Mouse (Mus musculus) erythroblast, embryonic 14.5 days (primary cell): ENCODE results near the gene Mthfd1. TPM values are rescaled to one million over a fixed set of nuclear protein-coding genes. Genes with fewer than 3 reads are reported as not detected.

Source experiments
- H3K27me3 ChIP-seq: 2 replicates; pipeline ENCODE4 v1.6.1; 2012; ENCODE audit warnings: inconsistent platforms; ENCODE audit not compliant: control insufficient read depth
- H3K36me3 ChIP-seq: 2 replicates; pipeline ENCODE4 v1.6.1; 2012; ENCODE audit warnings: mild to moderate bottlenecking, inconsistent platforms; ENCODE audit not compliant: control insufficient read depth
- H3K4me1 ChIP-seq: 2 replicates; pipeline ENCODE4 v1.6.1; 2012; ENCODE audit warnings: inconsistent platforms; ENCODE audit not compliant: control insufficient read depth
- H3K4me3 ChIP-seq: replicated peaks from 2 replicates; pipeline ENCODE3; 2012; ENCODE audit warnings: moderate library complexity, mild to moderate bottlenecking, inconsistent platforms
- H3K9me3 ChIP-seq: 2 replicates; pipeline ENCODE4 v1.6.1; 2012; ENCODE audit warnings: low read length, inconsistent platforms, mixed read lengths; ENCODE audit not compliant: control insufficient read depth
- GATA1 ChIP-seq: IDR thresholded peaks from 2 replicates; pipeline ENCODE4 v1.6.1; 2012; ENCODE audit warnings: low read length, inconsistent platforms, mixed read lengths
- TAL1 ChIP-seq: IDR thresholded peaks from 3 replicates; pipeline ENCODE4 v1.6.1; 2012; ENCODE audit warnings: low read length, inconsistent platforms, mixed read lengths
- polyA plus RNA-seq: library from polyadenylated mRNA; stranded (reverse); fragments of >175 nt; gene quantifications from 2 replicates; pipeline ENCODE4 v1.2.3, GENCODE M21; 2012

The Mthfd1 gene
- polyA plus RNA-seq, 1 experiment, result 6.5 TPM

DNA sequence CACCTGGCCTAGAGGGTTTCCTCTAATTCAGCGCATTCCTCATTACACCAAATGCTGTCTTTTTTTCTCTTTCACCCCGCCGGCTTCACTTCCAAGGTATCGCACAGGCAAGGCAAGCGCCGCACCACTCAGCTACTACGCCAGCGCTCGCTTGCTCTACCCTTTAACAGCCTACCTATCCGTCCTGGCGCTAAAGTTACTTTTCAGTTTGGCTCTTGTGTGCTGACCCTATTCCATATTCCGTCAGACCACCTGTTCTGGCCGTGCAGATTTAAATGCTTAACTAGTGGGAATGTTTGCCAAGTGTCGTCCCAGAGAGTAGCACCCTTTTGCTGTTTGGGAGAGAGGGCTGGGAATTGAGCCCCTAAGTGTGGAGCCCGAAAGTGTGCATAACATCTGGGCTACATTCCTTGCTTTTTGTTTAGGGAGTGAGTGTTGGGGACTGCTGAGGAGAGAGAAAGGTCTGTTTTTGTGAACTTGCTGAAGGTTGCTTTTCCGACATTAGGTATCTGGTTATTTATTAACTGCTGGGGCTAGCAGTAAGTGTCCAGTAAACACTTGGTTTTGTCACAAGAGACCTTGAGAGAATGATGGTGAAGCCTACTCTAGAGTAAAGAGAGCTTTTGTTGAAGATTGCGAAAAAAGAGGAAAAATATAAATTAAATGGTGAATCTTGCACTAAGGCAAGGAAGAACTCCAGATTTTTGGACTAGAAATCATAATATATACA is 1.2 kb downstream of the Mthfd1 start:
- peaks cover 44% of the 10 kb centered on the region for H3K4me1 ChIP-seq
- TF ChIP-seq GATA1 (no peak), TAL1 (no peak)

DNA sequence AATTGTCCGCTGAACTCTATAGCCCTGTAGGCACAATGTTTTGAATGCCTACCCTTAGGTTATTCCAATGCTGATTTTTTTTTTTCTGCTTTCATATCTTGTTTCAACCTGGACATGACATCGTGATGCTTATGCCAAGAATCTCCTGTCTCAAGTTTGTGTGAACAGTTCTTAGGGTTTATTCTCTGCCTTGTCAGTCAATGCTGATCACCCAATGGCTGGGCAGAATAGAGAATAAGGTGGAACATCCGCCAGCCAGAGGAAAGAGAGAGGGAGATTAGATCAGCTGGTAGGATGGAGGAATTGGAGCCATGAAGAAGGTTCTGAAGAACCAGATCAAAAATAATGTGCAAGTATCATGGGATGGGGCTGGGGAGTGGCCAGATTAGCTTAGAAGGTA is 5.6 kb downstream of the Mthfd1 start:
- Histone ChIP-seq H3K27me3 (no peaks in the 10 kb centered on the region), H3K4me1 (peaks cover 26% of the 10 kb centered on the region), H3K9me3 (no peaks in the 10 kb centered on the region), H3K4me3 (no peak overlapping the region), H3K36me3 (peaks cover 24% of the 10 kb centered on the region)
- TF ChIP-seq GATA1, result no peak
- TF ChIP-seq TAL1, result no peak

More for the DNA sequence above, 1.2 kb downstream of the Mthfd1 start:
- H3K4me3 ChIP-seq, result peak overlapping the region; percentile 71
- H3K9me3 ChIP-seq, result no peaks in the 10 kb centered on the region
- no peaks in the 10 kb centered on the region for H3K27me3 ChIP-seq
- no peaks in the 10 kb centered on the region for H3K36me3 ChIP-seq

DNA sequence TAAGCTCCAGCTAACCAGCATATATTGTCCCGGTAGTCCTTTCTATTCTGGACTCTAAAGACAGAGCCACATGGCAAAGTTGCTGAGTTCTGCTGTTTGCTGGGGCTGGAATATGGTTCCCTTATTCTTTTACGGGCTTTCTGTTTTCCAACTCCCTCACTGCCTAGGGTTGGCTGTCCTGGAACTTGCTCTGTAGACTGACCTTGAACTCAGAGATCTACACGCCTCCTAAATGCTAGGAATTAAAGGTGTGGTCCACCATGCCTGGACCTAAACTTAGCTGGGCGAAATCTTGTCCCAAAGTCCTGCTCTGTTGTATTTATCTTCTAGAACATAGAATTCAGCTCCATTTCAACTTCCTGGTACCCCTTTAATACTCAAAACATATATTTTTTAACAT is 6.5 kb downstream of the Mthfd1 start:
- no peaks in the 10 kb centered on the region for H3K27me3 ChIP-seq
- H3K4me3 ChIP-seq, result no peak overlapping the region
- peaks cover 17% of the 10 kb centered on the region for H3K4me1 ChIP-seq
- H3K36me3 ChIP-seq, result peaks cover 29% of the 10 kb centered on the region
- TF ChIP-seq TAL1 (no peak), GATA1 (no peak)
- H3K9me3 ChIP-seq, result no peaks in the 10 kb centered on the region

DNA sequence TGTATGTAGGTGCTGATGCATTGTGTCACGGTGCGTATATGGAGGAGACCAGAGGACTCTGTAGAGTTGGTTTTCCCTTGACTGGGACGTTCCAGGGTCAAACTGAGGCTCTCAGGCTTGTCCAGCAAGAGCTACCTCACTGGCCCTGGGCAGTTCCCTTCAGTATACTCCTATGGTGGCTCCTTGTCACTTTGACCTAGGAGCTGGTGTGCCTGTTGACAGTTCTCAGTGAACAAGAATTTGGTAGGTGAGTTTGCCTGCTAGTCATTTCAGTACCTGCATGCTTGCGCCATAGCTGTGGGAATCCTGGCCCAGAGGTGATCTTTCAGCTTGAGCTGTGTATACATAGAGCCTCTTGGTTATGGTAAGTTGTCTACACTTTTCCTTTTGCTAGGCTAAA is 7.8 kb downstream of the Mthfd1 start:
- H3K36me3 ChIP-seq, result peaks cover 38% of the 10 kb centered on the region
- TF ChIP-seq TAL1 (no peak), GATA1 (no peak)
- H3K27me3 ChIP-seq, result no peaks in the 10 kb centered on the region
- H3K4me3 ChIP-seq, result no peak overlapping the region
- no peaks in the 10 kb centered on the region for H3K9me3 ChIP-seq
- peaks cover 7% of the 10 kb centered on the region for H3K4me1 ChIP-seq

DNA sequence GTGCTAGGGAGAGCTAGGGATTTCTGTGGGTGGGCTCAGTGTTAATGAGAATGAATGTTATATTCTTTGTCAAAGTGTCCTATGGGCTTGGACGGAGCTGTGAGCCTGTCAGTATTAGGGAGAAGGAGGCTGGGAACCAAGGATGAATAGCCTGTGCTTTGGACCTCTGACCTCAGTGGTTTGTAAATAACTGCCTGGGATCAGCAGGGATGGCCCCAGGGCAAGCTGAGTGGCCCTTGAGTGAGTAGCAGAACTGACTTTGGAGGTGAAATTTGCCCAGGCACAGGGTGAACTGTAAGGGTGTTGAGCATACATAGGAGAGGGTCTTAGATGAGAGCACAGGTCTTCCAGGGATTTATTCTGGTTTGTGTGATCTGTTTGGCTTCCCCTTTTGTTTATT is 8.8 kb downstream of the Mthfd1 start:
- H3K9me3 ChIP-seq, result no peaks in the 10 kb centered on the region
- TF ChIP-seq TAL1 (no peak), GATA1 (no peak)
- peaks cover 47% of the 10 kb centered on the region for H3K36me3 ChIP-seq
- H3K27me3 ChIP-seq, result no peaks in the 10 kb centered on the region
- no peak overlapping the region for H3K4me3 ChIP-seq
- H3K4me1 ChIP-seq, result peaks cover 1% of the 10 kb centered on the region

DNA sequence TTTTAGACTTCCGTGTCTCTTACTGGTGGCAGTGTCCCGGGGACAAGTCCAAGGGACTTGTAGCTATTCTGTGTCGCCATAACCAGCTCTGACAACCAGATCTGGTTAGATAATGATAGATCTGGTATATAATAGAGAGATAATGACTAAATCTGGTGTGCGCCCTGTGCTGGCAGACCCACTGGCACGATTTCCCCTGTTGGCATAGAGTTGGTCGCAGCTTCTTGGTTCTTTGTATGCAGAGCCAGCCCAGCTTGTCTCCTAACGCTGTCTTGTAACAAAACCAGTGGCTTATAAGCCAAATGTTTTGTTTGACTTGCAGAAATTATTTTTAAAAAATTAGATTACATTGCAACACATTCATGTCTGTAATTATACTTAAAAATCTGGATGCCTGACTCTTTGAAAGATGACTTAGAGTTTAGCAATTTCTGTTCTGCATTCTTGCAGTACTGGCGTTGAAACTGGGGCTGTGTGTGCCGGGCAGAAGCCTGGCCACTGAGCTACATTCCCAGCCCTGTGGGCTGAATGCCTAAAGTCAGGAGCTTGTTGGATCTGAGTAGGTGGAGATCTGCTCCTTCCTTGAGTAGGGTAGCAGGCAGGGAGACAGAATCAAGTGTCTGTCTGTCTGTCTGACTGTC is 9.3 kb downstream of the Mthfd1 start:
- H3K36me3 ChIP-seq, result peaks cover 52% of the 10 kb centered on the region

DNA sequence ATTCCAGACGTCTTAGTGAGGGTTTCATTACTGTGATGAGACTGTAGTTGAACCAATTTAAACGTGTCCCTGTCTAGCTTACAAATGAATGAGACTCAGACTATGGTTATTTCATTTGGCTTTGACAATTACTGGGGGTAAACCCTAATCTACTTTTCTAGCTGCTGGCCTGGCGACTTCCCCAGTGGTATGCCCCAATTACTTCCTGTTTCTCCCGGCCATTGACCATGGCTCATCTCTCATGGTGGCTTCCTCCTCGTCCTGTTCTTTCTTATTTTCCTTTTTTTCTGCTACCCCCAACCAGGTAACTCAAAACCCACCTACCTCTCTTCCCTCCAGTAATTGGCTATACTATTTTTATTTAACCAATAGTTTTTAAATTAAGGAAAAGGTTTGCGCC is 9.9 kb downstream of the Mthfd1 start:
- H3K27me3 ChIP-seq, result no peaks in the 10 kb centered on the region
- H3K4me3 ChIP-seq, result no peak overlapping the region
- H3K36me3 ChIP-seq, result peaks cover 55% of the 10 kb centered on the region
- H3K9me3 ChIP-seq, result no peaks in the 10 kb centered on the region
- no peaks in the 10 kb centered on the region; the same call in none of the 2 replicates for H3K4me1 ChIP-seq
- no peak for TF ChIP-seq TAL1
- no peak for TF ChIP-seq GATA1

More for the DNA sequence above, 9.3 kb downstream of the Mthfd1 start:
- H3K27me3 ChIP-seq, result no peaks in the 10 kb centered on the region
- TF ChIP-seq GATA1 (no peak), TAL1 (no peak)
- H3K9me3 ChIP-seq, result no peaks in the 10 kb centered on the region
- peaks cover 1% of the 10 kb centered on the region for H3K4me1 ChIP-seq
- H3K4me3 ChIP-seq, result no peak overlapping the region

DNA sequence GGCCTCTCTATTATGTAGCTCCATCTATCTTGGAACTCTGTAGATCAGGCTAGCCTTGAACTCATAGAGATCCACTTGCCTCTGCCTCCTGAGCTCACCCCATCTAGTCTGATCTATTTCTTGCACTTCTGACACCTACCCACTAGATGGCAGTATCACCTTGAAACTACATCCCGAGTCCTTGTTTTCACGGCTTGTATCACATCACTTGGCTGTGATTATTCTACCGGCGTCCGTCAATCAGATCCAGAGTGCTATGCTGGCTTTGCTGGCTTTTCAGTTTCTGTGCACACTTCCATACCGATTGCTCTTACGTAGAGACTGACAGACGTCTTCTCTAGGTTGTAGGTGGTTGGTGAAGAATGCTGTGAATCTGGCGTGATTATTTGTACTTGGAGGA is 11.8 kb downstream of the Mthfd1 start:
- H3K36me3 ChIP-seq, result peaks cover 68% of the 10 kb centered on the region
- H3K9me3 ChIP-seq, result no peaks in the 10 kb centered on the region
- TF ChIP-seq GATA1 (no peak), TAL1 (no peak)
- no peaks in the 10 kb centered on the region for H3K27me3 ChIP-seq
- H3K4me1 ChIP-seq, result no peaks in the 10 kb centered on the region; the same call in 1 of the 2 replicates
- H3K4me3 ChIP-seq, result no peak overlapping the region

DNA sequence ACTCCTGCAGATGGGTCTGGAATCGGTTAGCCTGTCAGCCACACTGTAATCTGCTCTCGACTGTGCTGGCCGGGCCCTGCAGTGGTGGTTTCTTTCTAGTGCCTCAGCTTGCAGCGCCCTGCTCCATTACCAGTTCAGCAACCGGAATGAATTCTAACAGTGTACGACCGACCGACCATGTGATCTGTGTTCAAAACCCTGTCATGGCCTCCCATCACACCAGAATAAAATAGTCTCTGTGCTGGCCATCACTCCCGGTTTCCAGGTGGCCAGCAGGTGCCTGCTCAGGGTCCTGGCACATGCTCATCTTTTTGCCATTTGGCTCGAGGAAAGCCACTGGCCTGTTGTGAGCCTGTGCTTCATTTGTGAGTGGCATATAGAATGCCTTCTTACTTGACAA is 13.6 kb downstream of the Mthfd1 start:
- Histone ChIP-seq H3K4me1 (no peaks in the 10 kb centered on the region; the same call in 1 of the 2 replicates), H3K36me3 (peaks cover 71% of the 10 kb centered on the region), H3K9me3 (no peaks in the 10 kb centered on the region), H3K4me3 (no peak overlapping the region), H3K27me3 (no peaks in the 10 kb centered on the region)
- no peak for TF ChIP-seq TAL1
- TF ChIP-seq GATA1, result no peak

DNA sequence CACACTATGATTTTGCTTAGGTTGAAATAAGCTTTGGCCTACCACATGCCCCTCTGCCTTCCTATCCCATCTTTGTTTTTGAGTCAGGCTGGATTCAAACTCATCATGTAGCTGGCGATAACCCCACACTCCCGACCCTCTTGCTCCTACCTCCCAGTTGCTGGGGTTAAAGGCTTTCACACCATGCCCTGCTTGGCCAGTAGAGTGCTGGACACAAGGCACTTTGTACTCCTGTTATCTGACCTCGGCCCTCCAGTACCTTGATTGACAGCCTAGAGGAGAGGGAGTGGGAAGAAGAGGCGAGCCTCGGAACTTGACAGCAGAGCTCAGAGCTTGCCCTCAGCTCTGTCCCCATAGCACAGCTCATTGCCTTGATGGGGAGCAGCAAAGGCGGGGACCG is 14.1 kb downstream of the Mthfd1 start:
- H3K36me3 ChIP-seq, result peaks cover 73% of the 10 kb centered on the region
- H3K27me3 ChIP-seq, result no peaks in the 10 kb centered on the region

More for the DNA sequence above, 14.1 kb downstream of the Mthfd1 start:
- TF ChIP-seq GATA1, result no peak
- TF ChIP-seq TAL1, result no peak
- Histone ChIP-seq H3K4me1 (no peaks in the 10 kb centered on the region; the same call in 1 of the 2 replicates), H3K9me3 (no peaks in the 10 kb centered on the region), H3K4me3 (no peak overlapping the region)
